Mouse (Mus musculus) limb, embryonic 11.5 days (tissue): ENCODE measurements around the gene Frs3. TPM values are rescaled to one million over a fixed set of nuclear protein-coding genes. Genes with fewer than 3 reads are reported as not detected.
A peak's percentile ranks its signal among the peaks of the same experiment; 100 is the strongest.

Experiments used
- ATAC-seq: fragments of 200-750 bp; cut with Nextera tagmentation; 2 replicates; pipeline ENCODE4 v1.8.0; 2017; ENCODE audit warnings: low read depth; ENCODE audit not compliant: insufficient number of reproducible peaks, low FRiP score, low TSS enrichment
- DNase-seq: peaks from one replicate; pipeline ENCODE4 v3.0.0-alpha.2; 2015; ENCODE audit warnings: low spot score
- H3K27ac ChIP-seq: fragments of 300-500 bp; sonication (generic); replicated peaks from 2 replicates; pipeline ENCODE4 v1.5.1; 2014; ENCODE audit warnings: low read depth, mild to moderate bottlenecking, low read length
- H3K27me3 ChIP-seq: fragments of 300-500 bp; sonication (generic); 2 replicates; pipeline ENCODE4 v1.6.1; 2014; ENCODE audit warnings: mild to moderate bottlenecking, low read length, mixed read lengths; ENCODE audit not compliant: control insufficient read depth, insufficient read depth
- H3K36me3 ChIP-seq: fragments of 300-500 bp; sonication (generic); 2 replicates; pipeline ENCODE4 v1.6.1; 2014; ENCODE audit warnings: mild to moderate bottlenecking, low read length, moderate library complexity, mixed read lengths; ENCODE audit not compliant: control insufficient read depth, insufficient read depth
- H3K4me1 ChIP-seq: fragments of 300-500 bp; sonication (generic); 2 replicates; pipeline ENCODE4 v1.6.1; 2014; ENCODE audit warnings: low read length, mixed read lengths; ENCODE audit not compliant: control insufficient read depth, insufficient read depth
- H3K4me2 ChIP-seq: fragments of 300-500 bp; sonication (generic); 2 replicates; pipeline ENCODE4 v1.6.1; 2014; ENCODE audit warnings: low read depth, mild to moderate bottlenecking, moderate library complexity; ENCODE audit not compliant: severe bottlenecking
- H3K4me3 ChIP-seq: fragments of 300-500 bp; sonication (generic); 2 replicates; pipeline ENCODE4 v1.5.1; 2014; ENCODE audit warnings: low read depth, low read length
- H3K9ac ChIP-seq: fragments of 300-500 bp; sonication (generic); 2 replicates; pipeline ENCODE4 v1.6.1; 2014; ENCODE audit warnings: mild to moderate bottlenecking, low read length
- H3K9me3 ChIP-seq: fragments of 300-500 bp; sonication (generic); 2 replicates; pipeline ENCODE4 v1.6.1; 2016; ENCODE audit warnings: low read length; ENCODE audit not compliant: control insufficient read depth
- WGBS: fragments of 180-500 bp; shearing (Covaris S2); extraction: QIAGEN DNeasy Blood & Tissue Kit; methylation state at CpG from one replicate; pipeline ENCODE4 v1.1.7; 2014; 5-methylcytosine and 5-hydroxymethylcytosine counted together
- polyA plus RNA-seq: library from polyadenylated mRNA; unstranded; fragments of >200 nt; fragmentation: Nextera tagmentation; extraction: Ambion mirVana; gene quantifications from 2 replicates; pipeline ENCODE4 v1.2.1, GENCODE M21; 2014

Frs3 gene
- polyA plus RNA-seq, 1 experiment from 2014 or later: 3.9 TPM

DNA sequence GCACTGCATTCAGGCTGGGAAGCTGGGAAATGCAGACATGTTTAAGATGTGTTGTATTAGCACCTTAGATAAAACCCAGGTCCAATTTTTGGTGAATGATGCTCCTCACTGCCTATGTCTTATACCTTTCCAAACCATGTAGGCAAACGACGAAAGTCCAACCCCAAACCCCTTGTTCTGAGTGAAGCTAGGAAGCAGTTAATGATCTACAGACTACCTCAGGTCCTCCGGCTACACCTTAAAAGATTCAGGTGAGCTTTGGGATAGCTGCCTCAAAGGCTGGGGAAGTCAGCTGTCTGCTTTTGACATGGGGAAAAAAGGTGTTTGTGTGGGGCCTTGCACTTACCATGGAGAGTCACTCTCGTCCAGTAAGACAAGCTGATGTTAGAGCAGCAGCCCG is 10.1 kb upstream of the Frs3 start:
- no peak for ATAC-seq
- 86% methylated on average over 5 of the region's 5 CpGs for WGBS
- no peak overlapping the region for H3K9ac ChIP-seq

DNA sequence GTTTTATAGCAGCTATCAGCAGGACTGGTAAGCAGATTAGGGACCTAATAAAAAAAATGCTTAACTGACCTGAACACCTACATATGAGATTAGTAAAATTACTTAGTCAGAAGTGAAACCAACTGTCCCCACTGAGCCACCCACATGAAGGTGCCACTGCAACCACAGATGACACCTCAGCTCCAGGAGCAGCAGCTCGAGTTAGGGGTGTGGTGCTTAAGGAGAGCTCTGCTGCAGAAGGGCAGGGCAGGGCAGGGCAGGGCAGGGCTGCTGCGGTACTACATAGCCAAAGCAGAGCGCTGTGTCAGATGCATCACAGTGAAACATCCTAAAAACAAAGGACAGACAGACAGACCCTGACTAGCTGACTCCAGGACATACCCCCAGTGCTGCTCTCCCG is 6.0 kb upstream of the Frs3 start:
- no peaks in the 10 kb centered on the region for H3K27me3 ChIP-seq
- no peak for DNase-seq
- no peak for ATAC-seq
- peaks cover 14% of the 10 kb centered on the region; the same call in 1 of the 2 replicates for H3K36me3 ChIP-seq
- H3K9me3 ChIP-seq: no peaks in the 10 kb centered on the region
- peaks cover 6% of the 10 kb centered on the region; the same call in 1 of the 2 replicates for H3K4me1 ChIP-seq
- WGBS: 79% methylated on average over 4 of the region's 4 CpGs
- no peak overlapping the region for H3K9ac ChIP-seq
- no peak overlapping the region for H3K27ac ChIP-seq
- no peak overlapping the region for H3K4me3 ChIP-seq
- no peak overlapping the region for H3K4me2 ChIP-seq

More for the DNA sequence above, 10.1 kb upstream of the Frs3 start:
- no peak for DNase-seq
- Histone ChIP-seq H3K4me1 (peaks cover 2% of the 10 kb centered on the region; the same call in 1 of the 2 replicates), H3K27ac (no peak overlapping the region), H3K4me3 (no peak overlapping the region), H3K4me2 (no peak overlapping the region), H3K27me3 (no peaks in the 10 kb centered on the region), H3K36me3 (peaks cover 12% of the 10 kb centered on the region; the same call in 1 of the 2 replicates), H3K9me3 (no peaks in the 10 kb centered on the region)

DNA sequence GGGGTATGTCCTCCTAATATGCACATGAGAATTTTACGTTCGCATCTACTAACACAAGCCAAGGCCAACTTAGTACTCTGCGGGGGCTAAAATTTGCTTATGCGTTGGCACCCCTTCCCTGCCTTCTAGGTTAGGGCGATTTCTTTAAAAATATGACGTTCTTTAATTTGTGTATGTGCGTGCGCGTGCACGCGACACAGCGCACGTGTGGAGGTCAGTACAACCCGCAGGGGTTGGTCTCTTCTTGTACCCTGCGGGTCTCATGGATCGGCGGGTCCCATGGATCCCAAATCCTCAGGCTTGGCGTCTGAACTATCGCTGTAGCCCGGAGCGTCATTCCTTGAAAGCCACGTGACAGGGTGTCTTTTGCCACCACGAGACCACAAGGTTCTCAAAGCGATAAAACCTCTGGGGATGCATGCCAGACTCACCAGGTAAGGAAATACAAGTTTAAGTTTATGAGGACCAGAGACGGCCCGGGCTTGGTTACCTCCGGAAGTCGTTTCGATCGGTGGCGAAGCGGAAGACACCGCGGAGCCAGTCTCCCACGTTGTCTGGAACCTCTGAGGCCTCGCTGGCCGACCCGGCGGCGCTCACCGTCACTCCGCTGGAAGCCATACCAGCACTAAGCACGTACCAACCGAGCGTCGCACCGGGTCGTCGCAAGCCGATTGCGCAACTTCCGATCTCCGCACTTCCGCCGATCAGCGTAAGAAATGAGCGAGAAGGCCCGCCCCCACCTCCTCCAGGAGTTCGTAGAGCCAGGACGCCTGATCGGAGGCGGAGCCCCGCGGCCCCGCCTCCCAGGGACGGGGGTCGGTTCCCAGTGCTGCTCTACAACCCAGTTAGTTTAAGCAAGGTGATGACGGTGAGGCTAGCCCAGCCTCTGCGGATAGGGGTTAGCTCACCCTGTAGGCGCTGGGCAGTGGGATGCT is 1.2 kb upstream of the Frs3 start:
- under 1% methylated on average over 70 of the region's 70 CpGs for WGBS
- peak; percentile 94 for DNase-seq
- peak; percentile 87 for ATAC-seq

DNA sequence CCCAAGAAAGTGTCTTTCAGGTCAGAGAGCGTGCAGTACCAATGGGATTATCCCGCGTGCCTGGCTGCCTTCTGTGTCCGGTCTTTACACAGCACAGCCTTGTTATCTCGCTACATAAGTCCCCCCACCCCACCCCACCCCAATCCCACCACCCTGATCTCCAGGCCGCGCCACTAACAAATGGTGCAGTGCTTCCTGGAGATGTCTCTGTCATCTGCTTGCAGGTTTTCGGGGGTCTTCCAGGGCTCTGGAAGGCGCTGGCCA is 554 bp upstream of the Frs3 start, which contains the start of gene Tomm6:
Gene Tomm6, minus strand, starts transcription at position 43 of the 264 bp plus-strand sequence.
- Histone ChIP-seq H3K36me3 (0 out of 2 replicates have a peak, but pooled peaks cover 4% of the 10 kb centered on the region), H3K27ac (0 out of 2 replicates have a peak within 1 kb of the TSS, but pooled peaks have one; percentile 0), H3K4me2 (peak within 1 kb of the TSS; percentile 95), H3K9me3 (no peaks in the 10 kb centered on the region), H3K9ac (peak within 1 kb of the TSS; percentile 81), H3K27me3 (no peaks in the 10 kb centered on the region), H3K4me1 (peaks cover 10% of the 10 kb centered on the region; the same call in 1 of the 2 replicates), H3K4me3 (peak within 1 kb of the TSS; percentile 74)
- DNase-seq (no peak), ATAC-seq (no peak)
- 0% methylated on average over 9 of the region's 9 CpGs for WGBS

More for the DNA sequence above, 1.2 kb upstream of the Frs3 start:
- peak overlapping the region; percentile 81 for H3K9ac ChIP-seq
- 0 out of 2 replicates have a peak overlapping the region, but pooled peaks have one; percentile 0 for H3K27ac ChIP-seq
- peaks cover 10% of the 10 kb centered on the region; the same call in 1 of the 2 replicates for H3K4me1 ChIP-seq
- peak overlapping the region; percentile 74 for H3K4me3 ChIP-seq
- no peaks in the 10 kb centered on the region for H3K9me3 ChIP-seq
- H3K4me2 ChIP-seq: peak overlapping the region; percentile 95
- no peaks in the 10 kb centered on the region for H3K27me3 ChIP-seq
- H3K36me3 ChIP-seq: 0 out of 2 replicates have a peak, but pooled peaks cover 4% of the 10 kb centered on the region

DNA sequence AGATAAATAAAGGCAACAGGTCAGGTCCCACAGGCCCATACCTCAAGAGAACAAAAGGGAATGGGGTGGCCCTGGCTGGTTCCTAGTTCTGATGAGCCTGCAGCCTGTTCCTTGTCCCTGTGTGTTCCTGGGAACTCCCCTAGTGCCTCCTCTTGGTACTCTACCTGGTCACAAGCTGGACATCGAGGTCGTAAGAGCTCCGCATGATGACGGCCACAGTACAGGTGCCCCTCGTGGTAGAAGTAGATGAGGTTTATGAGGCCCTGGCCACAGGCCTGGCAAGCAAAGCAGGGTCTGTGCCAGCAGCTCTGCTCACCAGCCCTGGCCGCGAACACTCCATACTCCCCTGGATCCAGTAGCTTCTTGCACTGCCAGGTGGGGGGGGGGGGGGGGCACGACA is 1.1 kb downstream of the Frs3 start:
- no peak for ATAC-seq
- DNase-seq: no peak
- Histone ChIP-seq H3K27me3 (no peaks in the 10 kb centered on the region), H3K27ac (no peak overlapping the region), H3K9me3 (no peaks in the 10 kb centered on the region), H3K4me2 (peak overlapping the region; percentile 95), H3K4me1 (peaks cover 15% of the 10 kb centered on the region), H3K9ac (no peak overlapping the region), H3K4me3 (no peak overlapping the region), H3K36me3 (no peaks in the 10 kb centered on the region)
- WGBS: 80% methylated on average over 8 of the region's 8 CpGs

GRCm38 (mm10) chr17:47691650-47692049 is 2.8 kb downstream of the Frs3 start:
- no peaks in the 10 kb centered on the region for H3K9me3 ChIP-seq
- no peak for DNase-seq
- 85% methylated on average over 3 of the region's 3 CpGs for WGBS
- no peak for ATAC-seq
- H3K27me3 ChIP-seq: no peaks in the 10 kb centered on the region
- no peak overlapping the region for H3K4me2 ChIP-seq
- H3K36me3 ChIP-seq: no peaks in the 10 kb centered on the region
- H3K27ac ChIP-seq: no peak overlapping the region
- peaks cover 15% of the 10 kb centered on the region for H3K4me1 ChIP-seq
- H3K4me3 ChIP-seq: no peak overlapping the region
- no peak overlapping the region for H3K9ac ChIP-seq

- Histone ChIP-seq H3K9me3 (no peaks in the 10 kb centered on the region), H3K4me2 (peak overlapping the region; percentile 78), H3K36me3 (no peaks in the 10 kb centered on the region), H3K27ac (no peak overlapping the region), H3K27me3 (no peaks in the 10 kb centered on the region), H3K9ac (no peak overlapping the region; the same call in 1 of the 2 replicates), H3K4me1 (peaks cover 9% of the 10 kb centered on the region), H3K4me3 (peak overlapping the region; percentile 69)
- 39% methylated on average over 13 of the region's 13 CpGs for WGBS
- ATAC-seq (peak; percentile 3; the same call in 1 of the 2 replicates), DNase-seq (no peak)
These were observed 5.0 kb downstream of the Frs3 start for GRCm38 (mm10) chr17:47693671-47694441.

DNA sequence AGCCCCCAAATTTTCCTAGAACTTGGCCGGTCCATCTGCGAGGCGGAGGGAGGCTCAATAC is 5.4 kb downstream of the Frs3 start, which contains the start of gene Gm21981:
Gene Gm21981, minus strand, starts transcription at position 14 of the 61 bp plus-strand sequence.
- no peaks in the 10 kb centered on the region for H3K27me3 ChIP-seq
- peak within 1 kb of the TSS; percentile 86 for H3K9ac ChIP-seq
- H3K9me3 ChIP-seq: no peaks in the 10 kb centered on the region
- 0% methylated on average over 3 of the region's 3 CpGs for WGBS
- peak within 1 kb of the TSS; percentile 69 for H3K4me3 ChIP-seq
- peaks cover 7% of the 10 kb centered on the region for H3K4me1 ChIP-seq
- no peak within 1 kb of the TSS; the same call in 1 of the 2 replicates for H3K27ac ChIP-seq
- no peaks in the 10 kb centered on the region for H3K36me3 ChIP-seq
- no peak for DNase-seq
- ATAC-seq: no peak
- peak within 1 kb of the TSS; percentile 78 for H3K4me2 ChIP-seq
